ENCODE assay signal across 18 mouse cellular contexts in the genomic region with DNA sequence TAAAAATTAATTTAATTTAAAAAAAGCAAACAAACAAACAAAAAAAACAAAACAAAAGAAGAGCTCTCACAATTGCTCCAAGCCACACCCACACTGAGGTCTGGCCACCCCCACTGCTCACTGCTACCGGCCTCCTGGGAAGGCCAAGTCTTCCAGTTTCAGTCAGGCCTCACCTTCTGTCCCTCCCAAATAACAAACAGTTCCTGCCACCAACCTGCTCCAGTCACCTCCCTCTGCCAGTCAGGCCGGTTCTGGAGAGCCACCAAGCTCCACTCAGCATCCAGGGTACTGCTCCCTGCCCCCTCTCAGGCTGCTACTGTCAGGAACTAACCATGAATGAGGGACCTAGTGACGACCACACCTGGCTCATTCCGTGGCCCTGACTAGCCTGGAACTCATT. TPM values are rescaled to one million over a fixed set of nuclear protein-coding genes. Genes with fewer than 3 reads are reported as not detected.
DNase-seq lines count a peak whose midpoint lies in the region; ATAC-seq and TF ChIP-seq lines count a peak whose summit lies in the region.
"Had no signal": no experiment of that assay in that cellular context is flagged by ENCODE, and none has a peak within 500 bp of the region (broad histone marks: within the 10 kb centered on the region; RNA-seq: fewer than 3 reads in every experiment).

No protein-coding gene starts in this region.

- no peak for TF ChIP-seq CTCF in gastrocnemius, adult 2 months (IDR thresholded peaks at IDR 0.05)

- H3K9me3 ChIP-seq in kidney, embryonic 16.5 days (ENCODE audit: low read length), result no peaks in the 10 kb centered on the region
- no peaks in the 10 kb centered on the region for H3K9me3 ChIP-seq in liver, embryonic 12.5 days (replicated peaks)
- H3K9me3 ChIP-seq: midbrain, embryonic 15.5 days; neural tube, embryonic 13.5 days had no signal

- H3K27ac ChIP-seq in kidney, embryonic 16.5 days (ENCODE audit: low read length), result no peak overlapping the region
- no peak overlapping the region for H3K27ac ChIP-seq in liver, embryonic 12.5 days
- H3K27ac ChIP-seq in gastrocnemius, adult 2 months, result no peak overlapping the region
- H3K27ac ChIP-seq: left cerebral cortex, adult 2 months; liver, embryonic 14.5 days; midbrain, embryonic 15.5 days; neural tube, embryonic 13.5 days had no signal

- H3K27me3 ChIP-seq in kidney, embryonic 16.5 days (ENCODE audit: insufficient read depth, low read length), result no peaks in the 10 kb centered on the region
- H3K27me3 ChIP-seq in liver, embryonic 12.5 days (replicated peaks), result 0 out of 2 replicates have a peak, but pooled peaks cover 3% of the 10 kb centered on the region
- H3K27me3 ChIP-seq: midbrain, embryonic 15.5 days; neural tube, embryonic 13.5 days had no signal

- DNase-seq in kidney, adult 11 months, result peak; percentile 43
- peak; percentile 24 for DNase-seq in ES-CJ7 (ENCODE audit: low read depth, low spot score)
- DNase-seq in lung, postnatal 4 days, result peak; percentile 53 to 80
- no peak for DNase-seq in gastrocnemius, adult 2 months
- no peak for DNase-seq in layer of hippocampus, postnatal 14 days (ENCODE audit: low spot score in 2 of 2)
- DNase-seq in layer of hippocampus, adult 18-20 months (ENCODE audit: low spot score in 2 of 2), result no peak
- DNase-seq: cerebellum, postnatal 14 days; heart, postnatal 14 days; thymus, postnatal 25 days had no signal

- H3K4me1 ChIP-seq in kidney, embryonic 16.5 days (ENCODE audit: insufficient read depth, low read length), result no peaks in the 10 kb centered on the region
- H3K4me1 ChIP-seq in liver, embryonic 12.5 days, result peaks cover 10% of the 10 kb centered on the region
- H3K4me1 ChIP-seq: midbrain, embryonic 15.5 days; neural tube, embryonic 13.5 days had no signal

- H3K4me2 ChIP-seq in kidney, embryonic 16.5 days (replicated peaks; ENCODE audit: low read depth, low read length), result no peak overlapping the region
- H3K4me2 ChIP-seq in liver, embryonic 12.5 days, result no peak overlapping the region
- H3K4me2 ChIP-seq: midbrain, embryonic 15.5 days; neural tube, embryonic 13.5 days had no signal

- intact Hi-C loops in gastrocnemius, adult 2 months (cut with DNase I), result no loop called here

- ATAC-seq in kidney, embryonic 16.5 days (ENCODE audit: low FRiP score, low TSS enrichment), result no peak
- ATAC-seq in liver, embryonic 12.5 days, result 0 out of 2 replicates have a peak, but pooled peaks have one; percentile 47
- ATAC-seq: inflammation-experienced regulatory T-cells, adult 6 months; midbrain, embryonic 15.5 days had no signal

- H3K9ac ChIP-seq in kidney, embryonic 16.5 days (replicated peaks; ENCODE audit: low read length), result no peak overlapping the region
- no peak overlapping the region for H3K9ac ChIP-seq in liver, embryonic 12.5 days
- H3K9ac ChIP-seq: liver, embryonic 14.5 days; midbrain, embryonic 15.5 days; neural tube, embryonic 13.5 days had no signal

- no peaks in the 10 kb centered on the region for H3K36me3 ChIP-seq in kidney, embryonic 16.5 days (ENCODE audit: insufficient read depth, low read length)
- no peaks in the 10 kb centered on the region for H3K36me3 ChIP-seq in liver, embryonic 12.5 days
- H3K36me3 ChIP-seq: midbrain, embryonic 15.5 days; neural tube, embryonic 13.5 days had no signal

- 16% methylated on average over 4 of the region's 4 CpGs for WGBS in kidney, embryonic 16.5 days
- WGBS in liver, embryonic 12.5 days (ENCODE audit: insufficient replicate concordance), result 29% methylated on average over 4 of the region's 4 CpGs

- no peak overlapping the region for H3K4me3 ChIP-seq in kidney, embryonic 16.5 days (ENCODE audit: low read length)
- H3K4me3 ChIP-seq in liver, embryonic 12.5 days, result no peak overlapping the region
- no peak overlapping the region for H3K4me3 ChIP-seq in gastrocnemius, adult 2 months
- H3K4me3 ChIP-seq: left cerebral cortex, adult 2 months; midbrain, embryonic 15.5 days; neural tube, embryonic 13.5 days had no signal

RNA-seq across cellular contexts. Expression of a gene that starts 7.2 kb away (rescaled TPM):
- 34.4 and 34.5 TPM in 2 replicates for polyA plus RNA-seq in kidney, embryonic 16.5 days (2015; fragmentation: Nextera tagmentation; extraction: Ambion mirVana)
- 9.8 and 10.4 TPM in 2 replicates for polyA plus RNA-seq in liver, embryonic 12.5 days (2016; fragmentation: Nextera tagmentation; extraction: Ambion mirVana)
- total RNA-seq in gastrocnemius, adult 2 months (2021), result 10 to 100 TPM; 12.1 to 17.2 TPM
- total RNA-seq in layer of hippocampus, postnatal 14 days (2021), result 10 to 100 TPM; 25.5 to 30.2 TPM
- total RNA-seq in layer of hippocampus, adult 18-20 months (2021), result 10 to 100 TPM; 30.1 to 31.2 TPM

RNA-seq across cellular contexts. Expression of a gene that starts 7.8 kb away (rescaled TPM):
- polyA plus RNA-seq in kidney, embryonic 16.5 days (2015; fragmentation: Nextera tagmentation; extraction: Ambion mirVana), result 8.8 and 10.1 TPM in 2 replicates
- 1.3 and 2.1 TPM in 2 replicates for polyA plus RNA-seq in liver, embryonic 12.5 days (2016; fragmentation: Nextera tagmentation; extraction: Ambion mirVana)
- total RNA-seq in gastrocnemius, adult 2 months (2021), result 1 to 10 TPM; 1.5 to 3.7 TPM
- 1 to 10 TPM; 2.8 to 4.7 TPM for total RNA-seq in layer of hippocampus, postnatal 14 days (2021)
- 1 to 10 TPM; 7.0 to 9.8 TPM for total RNA-seq in layer of hippocampus, adult 18-20 months (2021)

RNA-seq across cellular contexts. Expression of a gene that starts 48.8 kb away (rescaled TPM):
- 22.1 and 31.6 TPM in 2 replicates for polyA plus RNA-seq in kidney, embryonic 16.5 days (2015; fragmentation: Nextera tagmentation; extraction: Ambion mirVana)
- polyA plus RNA-seq in liver, embryonic 12.5 days (2016; fragmentation: Nextera tagmentation; extraction: Ambion mirVana), result 41.1 and 42.9 TPM in 2 replicates
- 10 to 100 TPM; 17.8 to 24.8 TPM for total RNA-seq in gastrocnemius, adult 2 months (2021)
- 100 to 1,000 TPM; 125 to 127 TPM for total RNA-seq in layer of hippocampus, postnatal 14 days (2021)
- 100 to 1,000 TPM; 148 to 153 TPM for total RNA-seq in layer of hippocampus, adult 18-20 months (2021)

RNA-seq across cellular contexts. Expression of a gene that starts 55.1 kb away (rescaled TPM):
- 0.39 TPM in 1 of 2 replicates, not detected in the other for polyA plus RNA-seq in kidney, embryonic 16.5 days (2015; fragmentation: Nextera tagmentation; extraction: Ambion mirVana)
- polyA plus RNA-seq in liver, embryonic 12.5 days (2016; fragmentation: Nextera tagmentation; extraction: Ambion mirVana), result 5.0 and 5.5 TPM in 2 replicates
- total RNA-seq in gastrocnemius, adult 2 months (2021), result not detected
- total RNA-seq in layer of hippocampus, postnatal 14 days (2021), result not detected
- not detected for total RNA-seq in layer of hippocampus, adult 18-20 months (2021)
- total RNA-seq: MEL had no signal
- polyA plus RNA-seq: gonadal fat pad, adult 2 months; inflammation-experienced regulatory T-cells, adult 6 months; midbrain, embryonic 15.5 days had no signal

Comparison
In these comparisons a context has a peak if more than half of its experiments do, and no peak if none do; other contexts are left out.
1. DNase-seq: peak in kidney, adult 11 months (single experiment), ES-CJ7 (single experiment) and lung, postnatal 4 days (2 of 2); none in gastrocnemius, adult 2 months (single experiment), layer of hippocampus, postnatal 14 days (0 of 2) and layer of hippocampus, adult 18-20 months (0 of 2).
2. RNA of a gene that starts 48.8 kb away (total RNA-seq): 148 to 153 TPM in layer of hippocampus, adult 18-20 months and 125 to 127 TPM in layer of hippocampus, postnatal 14 days; 17.8 to 24.8 TPM in gastrocnemius, adult 2 months; every median in the first group is over 4 times any median in the second.